Mouse (Mus musculus) A20 (cell line): Measurements from ENCODE around the gene Synrg.
A peak's percentile ranks its signal among the peaks of the same experiment; 100 is the strongest.

Experiments used
- DNase-seq: peaks from one replicate; pipeline ENCODE4 v3.0.0-alpha.2; 2011; ENCODE audit warnings: low read depth, low spot score

The Synrg gene

GRCm38 (mm10) chr11:83963991-83964921, at the start of gene Synrg:
Gene Synrg, plus strand, starts transcription at chr11:83964428.
- DNase-seq, result peak; percentile 92

- no peak for DNase-seq
These were observed 49.7 kb upstream of the Synrg start for GRCm38 (mm10) chr11:83914501-83914900.

GRCm38 (mm10) chr11:83922600-83922999, 41.6 kb upstream of the Synrg start:
- no peak for DNase-seq

- DNase-seq, result peak; percentile 68
These were observed 37.1 kb upstream of the Synrg start for GRCm38 (mm10) chr11:83927097-83927496.

- no peak for DNase-seq
These were observed 31.6 kb upstream of the Synrg start for GRCm38 (mm10) chr11:83932506-83933106.

GRCm38 (mm10) chr11:83933376-83933775, 30.9 kb upstream of the Synrg start:
- no peak for DNase-seq

GRCm38 (mm10) chr11:83935986-83936665, 28.1 kb upstream of the Synrg start:
- DNase-seq, result peak; percentile 72

GRCm38 (mm10) chr11:83938556-83938955, 25.7 kb upstream of the Synrg start:
- no peak for DNase-seq

- peak; percentile 91 for DNase-seq
These were observed 22.0 kb upstream of the Synrg start, which contains the start of gene Ddx52 for GRCm38 (mm10) chr11:83941950-83942840. Gene Ddx52, plus strand, starts transcription at chr11:83942062.

- no peak for DNase-seq
These were observed 7.4 kb upstream of the Synrg start for GRCm38 (mm10) chr11:83956822-83957221.

- DNase-seq, result no peak
These were observed 2.2 kb upstream of the Synrg start for GRCm38 (mm10) chr11:83961983-83962382.

- DNase-seq, result no peak
These were observed 3.4 kb downstream of the Synrg start for GRCm38 (mm10) chr11:83967436-83968204.

- DNase-seq, result no peak
These were observed 4.0 kb downstream of the Synrg start for GRCm38 (mm10) chr11:83968205-83968575.

- DNase-seq, result no peak
These were observed 4.8 kb downstream of the Synrg start for GRCm38 (mm10) chr11:83969040-83969439.

- peak; percentile 47 for DNase-seq
These were observed 10.5 kb downstream of the Synrg start for GRCm38 (mm10) chr11:83974561-83975346.

- DNase-seq, result no peak
These were observed 11.3 kb downstream of the Synrg start for GRCm38 (mm10) chr11:83975488-83975887.

GRCm38 (mm10) chr11:83976236-83976977, 12.2 kb downstream of the Synrg start:
- DNase-seq, result no peak

- no peak for DNase-seq
These were observed 13.6 kb downstream of the Synrg start for GRCm38 (mm10) chr11:83977810-83978209.

GRCm38 (mm10) chr11:83979992-83980391, 15.8 kb downstream of the Synrg start:
- no peak for DNase-seq
